Mouse (Mus musculus) central nervous system, embryonic 18 days (tissue): Measurements from ENCODE around the gene Ldhc. TPM values are rescaled to one million over a fixed set of nuclear protein-coding genes. Genes with fewer than 3 reads are reported as not detected.

Experiments used
- polyA plus RNA-seq: library from polyadenylated mRNA; depleted of rRNA; stranded (reverse); fragments of >200 nt; gene quantifications from 2 replicates; pipeline ENCODE4 v1.2.3, GENCODE M21; 2012; rRNA removed

Ldhc gene
- 0.08 and 0.15 TPM in 2 replicates for polyA plus RNA-seq

GRCm38 (mm10) chr7:46860996-46861395, at the start of gene Ldhc:
Ldhc (plus strand) TSS chr7:46861203.

GRCm38 (mm10) chr7:46840787-46841525, 20.0 kb upstream of the Ldhc start, which contains the start of gene Ldha:
Ldha (plus strand) TSS chr7:46841475.

GRCm38 (mm10) chr7:46919551-46920176, 58.7 kb downstream of the Ldhc start, which contains the start of gene Tsg101:
Tsg101 (minus strand) TSS chr7:46919969.

Other genes with a start within 250 kb of the Ldhc start
- gene Sergef, start 221.4 kb upstream of the Ldhc start, polyA plus RNA-seq, result 48.6 and 51.4 TPM in 2 replicates
- gene Tph1, start 188.7 kb upstream of the Ldhc start, polyA plus RNA-seq, result 0.13 and 1.1 TPM in 2 replicates
- 13.8 and 13.9 TPM in 2 replicates for gene Saal1, start 150.5 kb upstream of the Ldhc start, polyA plus RNA-seq
- gene Saa3, start 145.5 kb upstream of the Ldhc start, polyA plus RNA-seq, result 10.5 TPM in 1 of 2 replicates, not detected in the other
- not detected in 2 replicates for gene Saa4, start 128.6 kb upstream of the Ldhc start, polyA plus RNA-seq
- gene Saa1, start 118.2 kb upstream of the Ldhc start, polyA plus RNA-seq, result 0.16 TPM in 1 of 2 replicates, not detected in the other
- not detected in 2 replicates for gene Saa2, start 109.4 kb upstream of the Ldhc start, polyA plus RNA-seq
- gene Hps5, start 65.1 kb upstream of the Ldhc start, polyA plus RNA-seq, result 19.6 and 21.4 TPM in 2 replicates
- gene Gtf2h1, start 65.1 kb upstream of the Ldhc start, polyA plus RNA-seq, result 31.3 and 33.4 TPM in 2 replicates
- 444 and 483 TPM in 2 replicates for gene Ldha, start 19.7 kb upstream of the Ldhc start, polyA plus RNA-seq
- gene Tsg101, start 58.8 kb downstream of the Ldhc start, polyA plus RNA-seq, result 97.7 and 109 TPM in 2 replicates
- gene Uevld, start 97.3 kb downstream of the Ldhc start, polyA plus RNA-seq, result 8.0 TPM in 2 replicates
- not detected in 2 replicates for gene Gm9999, start 122.4 kb downstream of the Ldhc start, polyA plus RNA-seq
- gene Spty2d1, start 147.2 kb downstream of the Ldhc start, polyA plus RNA-seq, result 4.9 TPM in 2 replicates
- gene Tmem86a, start 189.4 kb downstream of the Ldhc start, polyA plus RNA-seq, result 17.0 and 17.2 TPM in 2 replicates